11 mouse cellular contexts compared by ENCODE assay signal in the genomic region with DNA sequence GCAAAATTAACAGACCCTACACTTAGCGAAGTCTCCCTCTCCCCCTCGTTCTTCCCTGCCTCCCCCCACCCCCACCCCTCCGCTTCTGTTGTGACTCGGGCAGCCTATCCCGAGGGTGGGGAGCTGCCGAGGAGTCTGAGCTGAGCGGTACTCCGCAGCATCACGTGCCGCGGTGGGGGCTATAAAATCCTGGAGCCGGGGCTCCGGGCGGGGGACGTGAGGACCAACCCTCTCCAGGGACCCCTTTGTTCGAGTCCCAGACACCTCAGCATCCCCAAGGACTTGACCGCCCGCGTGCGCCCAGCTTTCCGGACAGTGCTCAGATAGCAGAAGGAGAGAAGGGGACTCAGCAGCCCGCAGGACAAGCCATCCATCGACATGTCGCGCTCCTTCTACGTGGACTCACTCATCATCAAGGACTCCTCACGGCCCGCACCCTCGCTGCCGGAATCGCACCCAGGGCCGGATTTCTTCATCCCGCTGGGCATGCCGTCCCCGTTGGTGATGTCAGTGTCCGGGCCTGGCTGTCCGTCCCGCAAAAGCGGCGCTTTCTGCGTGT. TPM values are rescaled to one million over a fixed set of nuclear protein-coding genes. Genes with fewer than 3 reads are reported as not detected.
DNase-seq lines count a peak whose midpoint lies in the region; ATAC-seq and TF ChIP-seq lines count a peak whose summit lies in the region.
"Had no signal": no experiment of that assay in that cellular context is flagged by ENCODE, and none has a peak within 500 bp of the region (broad histone marks: within the 10 kb centered on the region; RNA-seq: fewer than 3 reads in every experiment).

A gene (plus strand): TSS at position 219 of the 559 bp plus-strand sequence.

- H3K36me3 ChIP-seq in limb, embryonic 14.5 days (ENCODE audit: control insufficient read depth, insufficient read depth, low read length), result no peaks in the 10 kb centered on the region

- H3K27me3 ChIP-seq in limb, embryonic 14.5 days (ENCODE audit: control insufficient read depth, insufficient read depth, low read length), result peaks cover 100% of the 10 kb centered on the region

- no peak within 1 kb of the TSS for H3K27ac ChIP-seq in gastrocnemius, adult 2 months
- H3K27ac ChIP-seq in limb, embryonic 14.5 days (replicated peaks; ENCODE audit: low read depth, low read length), result no peak within 1 kb of the TSS

- peaks cover 10% of the 10 kb centered on the region for H3K4me1 ChIP-seq in limb, embryonic 14.5 days (ENCODE audit: control insufficient read depth, insufficient read depth, low read length)

- WGBS in limb, embryonic 14.5 days, result 1% methylated on average over 39 of the region's 41 CpGs

- H3K9ac ChIP-seq in limb, embryonic 14.5 days (ENCODE audit: low read depth, low read length, severe bottlenecking), result no peak within 1 kb of the TSS

- TF ChIP-seq CTCF in gastrocnemius, adult 2 months (IDR thresholded peaks at IDR 0.05), result no peak

- H3K4me3 ChIP-seq in gastrocnemius, adult 2 months, result peak within 1 kb of the TSS; percentile 45
- peak within 1 kb of the TSS; percentile 28 for H3K4me3 ChIP-seq in limb, embryonic 14.5 days (replicated peaks; ENCODE audit: low read length)

- H3K9me3 ChIP-seq in limb, embryonic 14.5 days (ENCODE audit: control insufficient read depth, low read length), result no peaks in the 10 kb centered on the region

- no peak for DNase-seq in gastrocnemius, adult 2 months
- DNase-seq in gastrocnemius, adult 18-20 months (ENCODE audit: low spot score), result no peak
- DNase-seq in right cerebral cortex, postnatal 25 days, result peak; percentile 8
- no peak for DNase-seq in right cerebral cortex, postnatal 36 days (ENCODE audit: low spot score in 2 of 2)
- DNase-seq in limb, embryonic 14.5 days (ENCODE audit: low spot score), result no peak
- DNase-seq in testis, postnatal 10 days (ENCODE audit: low spot score), result peak; percentile 45
- no peak for DNase-seq in thymus, adult 18-20 months
- DNase-seq: adrenal gland, adult 8-10 months had no signal

- ATAC-seq in limb, embryonic 14.5 days (ENCODE audit: low FRiP score, low read depth), result no peak
- no peak for ATAC-seq in monocyte, adult 5-6 weeks (replicated peaks; ENCODE audit: insufficient number of reproducible peaks, low FRiP score, low TSS enrichment, poor library complexity, severe bottlenecking)

- intact Hi-C loops in gastrocnemius, adult 2 months (cut with DNase I), result no loop called here

- H3K4me2 ChIP-seq in limb, embryonic 14.5 days (replicated peaks; ENCODE audit: low read depth, low read length, severe bottlenecking), result peak within 1 kb of the TSS; percentile 42

- no peak for TF ChIP-seq POLR2A in limb, embryonic 14.5 days (IDR thresholded peaks at IDR 0.05; ENCODE audit: borderline replicate concordance, extremely low read depth, insufficient read depth, insufficient read length)

RNA-seq across cellular contexts. Expression of the gene that starts here (rescaled TPM):
- not detected for total RNA-seq in gastrocnemius, adult 2 months (2021)
- not detected for total RNA-seq in gastrocnemius, adult 18-20 months (2021)
- not detected in 2 replicates for polyA plus RNA-seq in limb, embryonic 14.5 days (2012; rRNA removed)
- not detected in 2 replicates for polyA plus RNA-seq in limb, embryonic 14.5 days (2014; fragmentation: Nextera tagmentation; extraction: Ambion mirVana)
- not detected in 3 replicates for total RNA-seq in monocyte, adult 5-6 weeks (2017)
- total RNA-seq: adrenal gland, adult 8-10 months had no signal
- polyA plus RNA-seq: liver, embryonic 16.5 days; spleen, adult 2 months had no signal

Comparison
In these comparisons a context has a peak if more than half of its experiments do, and no peak if none do; other contexts are left out.
1. DNase-seq: peak in right cerebral cortex, postnatal 25 days (single experiment) and testis, postnatal 10 days (single experiment); none in gastrocnemius, adult 2 months (single experiment), gastrocnemius, adult 18-20 months (single experiment), right cerebral cortex, postnatal 36 days (0 of 2), limb, embryonic 14.5 days (single experiment) and thymus, adult 18-20 months (0 of 2).